Mouse (Mus musculus) testis, adult 2 months (tissue): ENCODE data around the gene Zfp462.

Experiments
- CTCF ChIP-seq: fragments of 200-500 bp; IDR thresholded peaks from 2 replicates; pipeline ENCODE4 v1.5.1; 2012; ENCODE audit warnings: low read depth, mild to moderate bottlenecking, inconsistent platforms, low read length, moderate library complexity; ENCODE audit not compliant: control insufficient read depth, insufficient read depth, insufficient replicate concordance
- POLR2A ChIP-seq: fragments of 200-500 bp; IDR thresholded peaks from 2 replicates; pipeline ENCODE4 v1.6.1; 2012; ENCODE audit warnings: low read depth, mild to moderate bottlenecking, inconsistent platforms, low read length, moderate library complexity; ENCODE audit not compliant: control insufficient read depth

GRCm38 (mm10) chr4:55066341-55067170 lies 121.7 kb downstream of the Zfp462 start:
- TF ChIP-seq POLR2A (no peak), CTCF (no peak)
